ENCODE assay signal across 17 mouse cellular contexts in genomic region chr11:116072608-116073007, GRCm38 (mm10). TPM values are rescaled to one million over a fixed set of nuclear protein-coding genes. Genes with fewer than 3 reads are reported as not detected.
A peak's percentile ranks its signal among the peaks of the same experiment; 100 is the strongest.
DNase-seq lines count a peak whose midpoint lies in the region; TF ChIP-seq lines count a peak whose summit lies in the region.
"Had no signal": no experiment of that assay in that cellular context is flagged by ENCODE, and none has a peak within 500 bp of the region (broad histone marks: within the 10 kb centered on the region; RNA-seq: fewer than 3 reads in every experiment).

No protein-coding gene starts in this region.

- intact Hi-C loops in gastrocnemius, adult 2 months (cut with DNase I): no loop called here
- intact Hi-C loops in heart, postnatal 14 days (cut with DNase I): loop anchor here (5.0 kb wide), 1 partner anchor 35 kb away; no protein-coding TSS in a partner anchor

- TF ChIP-seq CTCF in gastrocnemius, adult 2 months (IDR thresholded peaks at IDR 0.05): no peak

- no peak overlapping the region for H3K27ac ChIP-seq in gastrocnemius, adult 2 months
- H3K27ac ChIP-seq: embryonic facial prominence, embryonic 12.5 days; hindbrain, embryonic 13.5 days; hindbrain, postnatal 0 days had no signal

- no peak overlapping the region for H3K4me3 ChIP-seq in gastrocnemius, adult 2 months
- H3K4me3 ChIP-seq: embryonic facial prominence, embryonic 12.5 days; heart, embryonic 12.5 days; hindbrain, embryonic 13.5 days had no signal

- DNase-seq in gastrocnemius, adult 2 months: peak; percentile 11
- DNase-seq in gastrocnemius, adult 8-10 months (ENCODE audit: low spot score in 2 of 2): no peak
- DNase-seq in lung, adult 18-20 months: peak; percentile 76 to 82
- peak; percentile 52 for DNase-seq in lung, postnatal 10 days
- peak; percentile 53 to 74 for DNase-seq in lung, postnatal 4 days
- DNase-seq in embryo, embryonic 10 days (ENCODE audit: low spot score): no peak
- no peak for DNase-seq in heart, postnatal 14 days
- DNase-seq in MN1 (ENCODE audit: low spot score): no peak
- DNase-seq: adrenal gland, adult 2 months; adrenal gland, postnatal 25 days; cerebellum, adult 2 months; cerebellum, postnatal 14 days; gastrocnemius, postnatal 25 days had no signal

RNA-seq across cellular contexts. Expression of gene Unc13d, which starts 5.2 kb away (rescaled TPM):
- under 1 TPM; 0.13 to 0.50 TPM for total RNA-seq in gastrocnemius, adult 2 months (2021)
- under 1 TPM; 0.34 to 0.56 (median 0.46) TPM for total RNA-seq in gastrocnemius, adult 8-10 months (2022)
- 1 to 10 TPM in 1 of 2 experiments, under 1 TPM in 1; 0.81 to 1.7 TPM for total RNA-seq in heart, postnatal 14 days (2021)

RNA-seq across cellular contexts. Expression of gene Wbp2, which starts 14.2 kb away (rescaled TPM):
- 10 to 100 TPM; 77.2 to 81.8 TPM for total RNA-seq in gastrocnemius, adult 2 months (2021)
- 10 to 100 TPM; 78.6 to 91.0 (median 90.1) TPM for total RNA-seq in gastrocnemius, adult 8-10 months (2022)
- total RNA-seq in heart, postnatal 14 days (2021): 10 to 100 TPM; 83.6 to 89.5 TPM

RNA-seq across cellular contexts. Expression of gene Unk, which starts 42.5 kb away (rescaled TPM):
- total RNA-seq in gastrocnemius, adult 2 months (2021): 1 to 10 TPM; 7.0 to 7.4 TPM
- total RNA-seq in gastrocnemius, adult 8-10 months (2022): 1 to 10 TPM; 4.3 to 6.8 (median 5.3) TPM
- total RNA-seq in heart, postnatal 14 days (2021): 10 to 100 TPM; 12.2 to 12.9 TPM

RNA-seq across cellular contexts. Expression of gene H3f3b, which starts 44.8 kb away (rescaled TPM):
- total RNA-seq in gastrocnemius, adult 2 months (2021): 10 to 100 TPM; 55.9 to 58.7 TPM
- total RNA-seq in gastrocnemius, adult 8-10 months (2022): 10 to 100 TPM; 45.7 to 88.7 (median 59.5) TPM
- 100 to 1,000 TPM; 184 to 193 TPM for total RNA-seq in heart, postnatal 14 days (2021)

RNA-seq across cellular contexts. Expression of gene Trim47, which starts 54.4 kb away (rescaled TPM):
- 10 to 100 TPM in 1 of 2 experiments, 1 to 10 TPM in 1; 6.0 to 12.2 TPM for total RNA-seq in gastrocnemius, adult 2 months (2021)
- 1 to 10 TPM; 5.7 to 7.6 (median 6.3) TPM for total RNA-seq in gastrocnemius, adult 8-10 months (2022)
- 10 to 100 TPM; 46.3 to 46.9 TPM for total RNA-seq in heart, postnatal 14 days (2021)

Comparison
In these comparisons a context has a peak if more than half of its experiments do, and no peak if none do; other contexts are left out.
1. DNase-seq: peak in gastrocnemius, adult 2 months (single experiment), lung, adult 18-20 months (2 of 2), lung, postnatal 10 days (single experiment) and lung, postnatal 4 days (2 of 2); none in gastrocnemius, adult 8-10 months (0 of 2), embryo, embryonic 10 days (single experiment), heart, postnatal 14 days (0 of 2) and MN1 (single experiment).